Mouse (Mus musculus) intestine, embryonic 16.5 days (tissue): ENCODE measurements around the gene Eipr1. TPM values are rescaled to one million over a fixed set of nuclear protein-coding genes. Genes with fewer than 3 reads are reported as not detected.

Experiments
- ATAC-seq: fragments of 200-750 bp; cut with Nextera tagmentation; 2 replicates; pipeline ENCODE4 v1.8.0; 2017; ENCODE audit warnings: moderate TSS enrichment, moderate library complexity
- H3K27ac ChIP-seq: fragments of 300-500 bp; sonication (generic); 2 replicates; pipeline ENCODE4 v1.5.1; 2014; ENCODE audit warnings: mild to moderate bottlenecking, low read length
- H3K27me3 ChIP-seq: fragments of 300-500 bp; sonication (generic); replicated peaks from 2 replicates; pipeline ENCODE4 v1.6.1; 2014; ENCODE audit warnings: low read length, control low read depth, mixed read lengths; ENCODE audit not compliant: control insufficient read depth, insufficient read depth
- H3K36me3 ChIP-seq: fragments of 300-500 bp; sonication (generic); 2 replicates; pipeline ENCODE4 v1.6.1; 2014; ENCODE audit warnings: low read length, control low read depth; ENCODE audit not compliant: control insufficient read depth, insufficient read depth
- H3K4me1 ChIP-seq: fragments of 300-500 bp; sonication (generic); 2 replicates; pipeline ENCODE4 v1.6.1; 2014; ENCODE audit warnings: low read length, control low read depth, mixed read lengths; ENCODE audit not compliant: control insufficient read depth, insufficient read depth
- H3K4me2 ChIP-seq: fragments of 300-500 bp; sonication (generic); 2 replicates; pipeline ENCODE4 v1.6.1; 2014; ENCODE audit warnings: low read depth, low read length, control low read depth
- H3K4me3 ChIP-seq: fragments of 300-500 bp; sonication (generic); 2 replicates; pipeline ENCODE4 v1.5.1; 2014; ENCODE audit warnings: mild to moderate bottlenecking, low read length
- H3K9ac ChIP-seq: fragments of 300-500 bp; sonication (generic); 2 replicates; pipeline ENCODE4 v1.6.1; 2014; ENCODE audit warnings: low read depth, low read length
- H3K9me3 ChIP-seq: fragments of 300-500 bp; sonication (generic); 2 replicates; pipeline ENCODE4 v1.6.1; 2016; ENCODE audit warnings: low read length, control low read depth; ENCODE audit not compliant: control insufficient read depth
- WGBS: fragments of 180-500 bp; shearing (Covaris S2); extraction: QIAGEN DNeasy Blood & Tissue Kit; methylation state at CpG from one replicate; pipeline ENCODE4 v1.1.7; 2014; 5-methylcytosine and 5-hydroxymethylcytosine counted together
- polyA plus RNA-seq: library from polyadenylated mRNA; unstranded; fragments of >200 nt; fragmentation: Nextera tagmentation; extraction: Ambion mirVana; gene quantifications from 2 replicates; pipeline ENCODE4 v1.2.1, GENCODE M21; 2015

The Eipr1 gene
- 29.0 and 32.0 TPM in 2 replicates for polyA plus RNA-seq

DNA sequence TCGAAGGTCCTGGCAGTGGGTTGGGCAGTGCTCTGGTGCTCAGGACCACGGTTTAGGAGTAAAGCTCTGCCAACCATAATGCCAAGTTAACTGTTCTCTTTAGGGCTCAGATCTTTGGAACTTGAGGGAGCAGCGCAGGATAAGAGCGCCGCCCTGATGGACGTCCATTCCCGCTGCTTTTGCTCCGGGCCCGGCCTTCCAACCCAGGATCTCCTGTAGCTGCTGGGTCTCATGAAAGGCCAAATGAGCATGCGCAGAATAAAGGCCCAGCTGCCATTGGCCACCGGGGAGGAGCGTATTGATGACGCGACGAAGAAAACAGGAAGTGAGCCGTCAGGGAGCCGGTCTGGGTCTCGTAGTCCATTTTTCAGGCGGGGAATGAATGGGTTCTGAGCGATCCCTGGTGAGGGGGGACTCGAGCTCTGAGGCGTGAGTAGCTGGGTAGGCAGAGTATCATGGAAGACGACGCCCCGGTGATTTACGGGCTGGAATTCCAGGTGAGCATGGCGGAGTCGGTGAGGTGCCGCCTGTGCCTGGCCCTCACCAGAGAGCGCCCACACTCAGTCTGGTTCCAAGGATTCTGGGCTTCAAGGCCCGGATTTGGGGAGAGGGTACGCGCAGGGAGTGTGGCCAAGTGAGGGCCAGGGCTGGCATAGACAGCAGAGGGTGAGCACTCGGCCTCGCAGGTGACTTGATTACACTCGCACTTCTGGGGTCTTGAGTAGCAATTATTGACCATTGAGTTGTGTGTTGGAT lies at the start of gene Eipr1:
Eipr1 (plus strand) TSS at position 296 of the 756 bp plus-strand sequence.
- H3K4me3 ChIP-seq = peak within 1 kb of the TSS; percentile 79
- no peaks in the 10 kb centered on the region for H3K9me3 ChIP-seq
- peak within 1 kb of the TSS; percentile 14 for H3K27ac ChIP-seq
- 0 out of 2 replicates have a peak, but pooled peaks cover 4% of the 10 kb centered on the region for H3K36me3 ChIP-seq
- WGBS = 3% methylated on average over 36 of the region's 36 CpGs
- H3K27me3 ChIP-seq = no peaks in the 10 kb centered on the region
- H3K4me1 ChIP-seq = peaks cover 13% of the 10 kb centered on the region
- peak within 1 kb of the TSS; percentile 78 for H3K9ac ChIP-seq
- H3K4me2 ChIP-seq = peak within 1 kb of the TSS; percentile 95
- peak; percentile 87 for ATAC-seq

DNA sequence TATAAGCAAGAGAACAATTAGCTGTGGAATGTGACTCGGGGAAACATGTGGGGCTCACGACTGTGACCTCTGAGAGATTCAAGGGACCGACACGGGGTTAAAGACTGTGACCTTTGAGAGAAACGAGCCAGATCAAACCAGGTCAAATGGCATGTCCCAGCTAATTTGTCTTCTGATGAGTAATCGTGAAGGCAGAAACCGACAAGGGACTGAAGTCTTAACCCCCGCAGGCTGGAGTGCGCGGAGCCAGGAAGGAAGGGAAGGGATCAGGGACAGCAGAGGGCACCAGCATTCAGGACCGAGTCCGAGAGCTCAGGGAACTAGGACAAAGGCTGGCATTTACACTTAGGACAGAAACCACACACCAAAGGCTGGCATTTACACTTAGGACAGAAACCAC lies 47.2 kb upstream of the Eipr1 start:
- no peak overlapping the region for H3K4me3 ChIP-seq

DNA sequence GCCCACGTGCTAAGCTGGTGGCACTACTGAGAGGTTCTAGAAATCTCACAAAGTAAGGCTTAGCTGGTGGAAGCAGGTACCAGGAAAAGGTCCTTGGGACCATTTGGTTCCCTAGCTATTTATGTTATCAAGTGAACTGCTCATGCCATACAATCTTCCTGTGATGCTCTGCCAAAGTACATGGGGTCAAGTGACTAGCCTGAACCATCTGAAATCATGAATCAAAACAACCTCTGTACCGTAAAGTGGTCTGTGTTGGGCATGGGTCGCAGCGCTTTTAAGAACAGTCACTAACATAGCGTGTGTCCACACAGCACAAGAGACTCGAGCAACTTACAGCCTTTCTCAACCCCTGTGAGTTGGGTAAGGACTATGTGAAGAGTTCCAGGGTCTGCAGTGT lies 46.4 kb upstream of the Eipr1 start:
- no peaks in the 10 kb centered on the region for H3K4me1 ChIP-seq
- peaks cover 3% of the 10 kb centered on the region; the same call in 1 of the 2 replicates for H3K36me3 ChIP-seq
- no peak for ATAC-seq
- H3K4me2 ChIP-seq = no peak overlapping the region
- 87% methylated on average over 6 of the region's 6 CpGs for WGBS
- no peaks in the 10 kb centered on the region for H3K9me3 ChIP-seq
- H3K27ac ChIP-seq = no peak overlapping the region
- no peak overlapping the region for H3K4me3 ChIP-seq
- no peaks in the 10 kb centered on the region for H3K27me3 ChIP-seq
- no peak overlapping the region for H3K9ac ChIP-seq

More for the DNA sequence above, 47.2 kb upstream of the Eipr1 start:
- H3K36me3 ChIP-seq = 0 out of 2 replicates have a peak, but pooled peaks cover 3% of the 10 kb centered on the region
- no peak for ATAC-seq
- no peak overlapping the region for H3K27ac ChIP-seq
- H3K9me3 ChIP-seq = no peaks in the 10 kb centered on the region
- WGBS = 19% methylated on average over 12 of the region's 12 CpGs
- no peak overlapping the region for H3K4me2 ChIP-seq
- no peak overlapping the region for H3K9ac ChIP-seq
- H3K4me1 ChIP-seq = no peaks in the 10 kb centered on the region
- H3K27me3 ChIP-seq = no peaks in the 10 kb centered on the region

DNA sequence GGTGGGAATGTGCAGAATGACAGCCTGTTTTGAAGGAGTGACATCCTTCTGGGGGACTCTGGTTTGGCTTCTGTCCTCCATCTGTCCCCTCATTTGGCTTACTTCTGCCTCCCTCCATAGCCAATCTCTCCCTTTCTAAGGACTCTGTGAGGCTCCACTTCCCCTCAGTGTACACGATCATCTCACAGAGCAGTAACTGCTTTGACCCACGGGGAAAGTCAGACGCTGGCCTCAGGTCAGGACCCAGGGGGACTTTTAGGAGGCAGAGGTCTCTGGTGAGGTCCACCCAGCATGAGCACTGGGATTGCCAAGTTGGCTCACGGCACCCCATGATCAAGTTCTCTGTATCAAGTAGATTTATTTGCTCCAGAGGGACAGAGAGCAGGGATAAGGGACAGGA lies 43.4 kb upstream of the Eipr1 start:
- no peaks in the 10 kb centered on the region; the same call in 1 of the 2 replicates for H3K36me3 ChIP-seq
- WGBS = 85% methylated on average over 4 of the region's 4 CpGs

DNA sequence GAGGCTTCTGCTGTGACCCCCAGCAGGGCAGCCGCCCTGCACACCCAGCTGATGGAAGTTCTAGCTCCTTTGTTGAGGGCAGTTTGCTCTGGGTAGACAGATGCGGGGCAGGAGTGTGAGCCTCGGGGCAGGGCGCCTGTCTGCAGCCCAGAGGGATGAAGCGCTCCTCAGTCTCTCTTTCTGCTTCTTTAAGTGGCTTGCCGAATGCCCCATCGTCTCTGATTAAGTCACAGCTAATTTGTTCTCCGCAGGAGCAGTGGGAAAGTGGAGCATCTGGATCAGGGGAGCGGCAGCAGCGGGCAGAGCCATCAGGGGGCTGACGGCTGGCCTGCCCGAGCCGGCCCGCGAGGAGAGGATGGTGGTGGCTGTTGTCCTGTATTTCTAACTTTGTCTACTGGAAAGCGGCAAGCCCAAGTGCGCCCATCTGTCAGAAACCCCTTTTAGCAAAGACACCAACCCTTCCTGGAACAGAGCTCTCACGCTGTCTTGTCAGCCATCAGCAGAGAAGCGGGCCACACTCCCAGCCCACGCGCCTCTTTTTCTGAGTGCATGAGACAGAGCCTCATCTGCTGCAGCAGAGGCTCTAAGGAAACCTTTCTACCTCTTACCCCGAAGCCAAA lies 40.9 kb upstream of the Eipr1 start:
- no peaks in the 10 kb centered on the region for H3K9me3 ChIP-seq
- H3K27ac ChIP-seq = no peak overlapping the region
- no peaks in the 10 kb centered on the region for H3K27me3 ChIP-seq
- H3K9ac ChIP-seq = no peak overlapping the region
- no peak overlapping the region for H3K4me2 ChIP-seq
- no peak for ATAC-seq
- no peaks in the 10 kb centered on the region for H3K4me1 ChIP-seq
- 79% methylated on average over 22 of the region's 22 CpGs for WGBS
- no peak overlapping the region for H3K4me3 ChIP-seq
- H3K36me3 ChIP-seq = peaks cover 2% of the 10 kb centered on the region; the same call in 1 of the 2 replicates

More for the DNA sequence above, 43.4 kb upstream of the Eipr1 start:
- H3K4me1 ChIP-seq = no peaks in the 10 kb centered on the region
- H3K9me3 ChIP-seq = no peaks in the 10 kb centered on the region
- H3K4me2 ChIP-seq = no peak overlapping the region
- H3K9ac ChIP-seq = no peak overlapping the region
- H3K27me3 ChIP-seq = no peaks in the 10 kb centered on the region
- H3K27ac ChIP-seq = no peak overlapping the region
- no peak overlapping the region for H3K4me3 ChIP-seq
- ATAC-seq = no peak

- Histone ChIP-seq H3K4me3 (no peak overlapping the region), H3K9me3 (no peaks in the 10 kb centered on the region), H3K36me3 (peaks cover 2% of the 10 kb centered on the region; the same call in 1 of the 2 replicates), H3K27me3 (no peaks in the 10 kb centered on the region), H3K27ac (no peak overlapping the region), H3K9ac (no peak overlapping the region), H3K4me1 (no peaks in the 10 kb centered on the region), H3K4me2 (no peak overlapping the region)
- WGBS = 88% methylated on average over 24 of the region's 24 CpGs
- no peak for ATAC-seq
Observed at GRCm38 (mm10) chr12:28714822-28715632, 36.6 kb upstream of the Eipr1 start.

DNA sequence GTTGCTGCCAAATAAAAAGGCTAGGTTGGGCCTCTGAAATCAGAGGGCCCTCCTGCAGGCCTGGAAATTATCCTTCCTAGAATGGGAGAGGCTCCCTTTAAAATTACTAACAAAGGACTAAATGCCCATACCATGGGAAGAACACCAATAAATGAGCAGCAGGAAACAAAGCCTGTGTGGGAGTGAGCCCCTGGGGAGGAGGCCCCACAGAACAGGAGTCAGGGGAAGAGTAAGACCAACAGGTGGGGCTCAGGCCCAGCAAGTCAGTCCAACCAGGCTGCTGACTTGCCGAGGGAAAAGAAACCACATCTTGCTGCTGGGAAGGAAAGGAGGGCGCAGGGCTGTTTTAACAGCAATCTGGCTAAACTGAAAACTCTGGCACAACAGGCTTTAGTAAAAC lies 34.5 kb upstream of the Eipr1 start:
- no peak overlapping the region for H3K4me3 ChIP-seq
- H3K27me3 ChIP-seq = no peaks in the 10 kb centered on the region
- 76% methylated on average over 2 of the region's 2 CpGs for WGBS
- H3K9me3 ChIP-seq = no peaks in the 10 kb centered on the region
- H3K36me3 ChIP-seq = 0 out of 2 replicates have a peak, but pooled peaks cover 4% of the 10 kb centered on the region
- H3K27ac ChIP-seq = no peak overlapping the region
- ATAC-seq = no peak
- no peaks in the 10 kb centered on the region for H3K4me1 ChIP-seq
- no peak overlapping the region for H3K9ac ChIP-seq
- no peak overlapping the region for H3K4me2 ChIP-seq

DNA sequence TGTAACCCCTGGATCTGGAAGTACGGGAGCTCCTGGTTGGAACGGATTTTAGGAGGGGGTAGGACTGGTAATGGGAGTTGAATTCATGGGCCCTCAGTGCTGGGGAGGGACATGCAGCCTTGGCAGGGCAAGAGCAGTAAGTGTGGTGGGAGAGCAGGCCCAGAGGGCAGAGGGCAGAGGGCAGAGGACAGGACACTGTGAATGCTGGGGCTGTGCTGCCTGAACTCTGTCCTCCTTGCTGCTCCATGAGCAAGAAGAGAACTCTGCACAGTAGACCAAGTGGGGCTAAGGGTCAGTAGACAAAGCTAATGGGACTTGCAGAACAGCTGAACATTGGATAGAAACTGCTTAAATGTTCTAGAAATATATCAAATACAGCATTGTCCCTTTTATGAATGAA lies 33.5 kb upstream of the Eipr1 start:
- H3K4me2 ChIP-seq = no peak overlapping the region
- 0 out of 2 replicates have a peak, but pooled peaks cover 4% of the 10 kb centered on the region for H3K36me3 ChIP-seq
- H3K4me1 ChIP-seq = no peaks in the 10 kb centered on the region
- no peak for ATAC-seq
- H3K27me3 ChIP-seq = no peaks in the 10 kb centered on the region
- H3K9ac ChIP-seq = no peak overlapping the region
- H3K9me3 ChIP-seq = no peaks in the 10 kb centered on the region
- WGBS = 85% methylated on average over 2 of the region's 2 CpGs
- no peak overlapping the region for H3K4me3 ChIP-seq
- no peak overlapping the region for H3K27ac ChIP-seq

DNA sequence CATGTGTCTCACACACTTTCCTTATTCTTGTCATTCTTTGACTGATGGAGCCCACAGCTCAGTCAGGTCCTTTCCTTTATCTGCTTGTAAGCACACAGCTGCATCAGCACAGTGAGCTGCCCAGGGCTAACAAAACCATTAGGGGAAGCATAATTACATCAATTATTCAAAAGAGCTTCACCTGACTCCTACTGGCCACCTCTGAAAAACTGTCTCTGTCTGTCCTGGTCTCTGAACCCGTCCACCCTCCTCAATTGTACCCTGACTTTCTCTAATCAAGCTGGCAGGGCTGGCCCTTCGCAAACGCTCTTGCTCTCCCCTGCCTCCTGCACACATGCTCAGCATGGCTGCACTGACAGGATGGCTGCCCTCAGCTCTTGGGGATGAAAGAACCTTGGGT lies 27.2 kb upstream of the Eipr1 start:
- H3K4me3 ChIP-seq = no peak overlapping the region
- H3K9ac ChIP-seq = no peak overlapping the region
- H3K4me2 ChIP-seq = no peak overlapping the region
- 81% methylated on average over 3 of the region's 3 CpGs for WGBS
- H3K36me3 ChIP-seq = peaks cover 2% of the 10 kb centered on the region; the same call in 1 of the 2 replicates
- H3K9me3 ChIP-seq = no peaks in the 10 kb centered on the region
- H3K27me3 ChIP-seq = no peaks in the 10 kb centered on the region
- H3K27ac ChIP-seq = no peak overlapping the region
- H3K4me1 ChIP-seq = no peaks in the 10 kb centered on the region
- ATAC-seq = no peak
